Mouse (Mus musculus) heart, embryonic 11.5 days (tissue): ENCODE results near the gene Plekhg3. TPM values are rescaled to one million over a fixed set of nuclear protein-coding genes. Genes with fewer than 3 reads are reported as not detected.

Experiments
- ATAC-seq: fragments of 200-750 bp; cut with Nextera tagmentation; replicated peaks from 2 replicates; pipeline ENCODE4 v1.8.0; 2017; ENCODE audit warnings: moderate library complexity; ENCODE audit not compliant: insufficient number of reproducible peaks, low FRiP score, low TSS enrichment
- H3K27ac ChIP-seq: fragments of 300-500 bp; sonication (generic); 2 replicates; pipeline ENCODE4 v1.5.1; 2014; ENCODE audit warnings: mild to moderate bottlenecking, low read depth, low read length
- H3K27me3 ChIP-seq: fragments of 300-500 bp; sonication (generic); 2 replicates; pipeline ENCODE4 v1.6.1; 2014; ENCODE audit warnings: mild to moderate bottlenecking, low read length, mixed read lengths; ENCODE audit not compliant: control insufficient read depth, insufficient read depth
- H3K36me3 ChIP-seq: fragments of 300-500 bp; sonication (generic); 2 replicates; pipeline ENCODE4 v1.6.1; 2014; ENCODE audit warnings: mild to moderate bottlenecking, low read length, moderate library complexity, mixed read lengths; ENCODE audit not compliant: control insufficient read depth, insufficient read depth
- H3K4me1 ChIP-seq: fragments of 300-500 bp; sonication (generic); 2 replicates; pipeline ENCODE4 v1.6.1; 2014; ENCODE audit warnings: low read length; ENCODE audit not compliant: control insufficient read depth, insufficient read depth
- H3K4me2 ChIP-seq: fragments of 300-500 bp; sonication (generic); 2 replicates; pipeline ENCODE4 v1.6.1; 2014; ENCODE audit warnings: mild to moderate bottlenecking, moderate library complexity
- H3K4me3 ChIP-seq: fragments of 300-500 bp; sonication (generic); 2 replicates; pipeline ENCODE4 v1.5.1; 2014; ENCODE audit warnings: low read depth, low read length
- H3K9ac ChIP-seq: fragments of 300-500 bp; sonication (generic); 2 replicates; pipeline ENCODE4 v1.6.1; 2014; ENCODE audit warnings: mild to moderate bottlenecking, low read depth, low read length, moderate library complexity
- H3K9me3 ChIP-seq: fragments of 300-500 bp; sonication (generic); replicated peaks from 2 replicates; pipeline ENCODE4 v1.6.1; 2016; ENCODE audit warnings: low read length; ENCODE audit not compliant: control insufficient read depth
- WGBS: fragments of 180-500 bp; shearing (Covaris S2); extraction: QIAGEN DNeasy Blood & Tissue Kit; methylation state at CpG from one replicate; pipeline ENCODE4 v1.1.7; 2014; ENCODE audit not compliant: insufficient replicate concordance; 5-methylcytosine and 5-hydroxymethylcytosine counted together
- polyA plus RNA-seq: library from polyadenylated mRNA; unstranded; fragments of >200 nt; fragmentation: Nextera tagmentation; extraction: Ambion mirVana; gene quantifications from 2 replicates; pipeline ENCODE4 v1.2.1, GENCODE M21; 2014

Gene Plekhg3
- polyA plus RNA-seq, 1 experiment from 2014 or later, result 4.4 TPM

- Histone ChIP-seq H3K27me3 (no peaks in the 10 kb centered on the region), H3K4me2 (peak overlapping the region; percentile 42), H3K4me3 (no peak overlapping the region), H3K4me1 (no peaks in the 10 kb centered on the region), H3K9ac (peak overlapping the region; percentile 50), H3K9me3 (no peaks in the 10 kb centered on the region), H3K36me3 (no peaks in the 10 kb centered on the region), H3K27ac (no peak overlapping the region)
- no peak for ATAC-seq
- WGBS, result 29% methylated on average over 12 of the region's 12 CpGs
Observed at GRCm38 (mm10) chr12:76496324-76496723, 34.4 kb upstream of the Plekhg3 start.

GRCm38 (mm10) chr12:76499276-76499675 is 31.4 kb upstream of the Plekhg3 start:
- H3K36me3 ChIP-seq, result no peaks in the 10 kb centered on the region
- no peak overlapping the region for H3K9ac ChIP-seq
- no peak overlapping the region for H3K27ac ChIP-seq
- no peaks in the 10 kb centered on the region for H3K9me3 ChIP-seq
- no peak for ATAC-seq
- H3K4me1 ChIP-seq, result peaks cover 3% of the 10 kb centered on the region; the same call in 1 of the 2 replicates
- H3K4me2 ChIP-seq, result no peak overlapping the region
- no peaks in the 10 kb centered on the region for H3K27me3 ChIP-seq
- WGBS, result 86% methylated on average over 9 of the region's 9 CpGs
- no peak overlapping the region for H3K4me3 ChIP-seq

- Histone ChIP-seq H3K9ac (no peak overlapping the region), H3K4me1 (peaks cover 3% of the 10 kb centered on the region; the same call in 1 of the 2 replicates), H3K9me3 (no peaks in the 10 kb centered on the region), H3K27ac (no peak overlapping the region), H3K4me2 (no peak overlapping the region), H3K36me3 (no peaks in the 10 kb centered on the region), H3K4me3 (no peak overlapping the region), H3K27me3 (no peaks in the 10 kb centered on the region)
- WGBS, result 74% methylated on average over 6 of the region's 6 CpGs
- no peak for ATAC-seq
Observed at GRCm38 (mm10) chr12:76500055-76500454, 30.6 kb upstream of the Plekhg3 start.

DNA sequence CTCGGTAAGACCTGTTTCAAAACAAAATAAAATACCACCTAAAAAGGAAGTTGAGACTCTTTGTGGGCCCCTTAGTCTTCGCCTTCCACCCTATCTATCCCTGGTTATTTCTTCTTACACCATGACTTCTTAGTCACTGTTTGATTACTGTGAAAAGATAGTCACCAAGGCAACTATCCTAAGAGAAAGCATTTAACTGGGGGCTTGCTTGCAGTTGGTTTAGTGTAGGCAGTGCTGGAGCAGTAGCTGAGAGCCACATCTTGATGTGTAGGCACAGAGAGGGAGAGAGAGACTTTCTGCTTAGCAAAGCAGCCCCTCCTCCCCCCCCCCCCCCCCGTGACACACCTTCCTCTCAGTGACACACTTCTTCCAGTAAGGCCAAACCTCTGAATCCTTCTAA is 29.8 kb upstream of the Plekhg3 start:
- no peaks in the 10 kb centered on the region for H3K36me3 ChIP-seq
- H3K4me2 ChIP-seq, result no peak overlapping the region
- no peak overlapping the region for H3K27ac ChIP-seq
- H3K4me1 ChIP-seq, result peaks cover 3% of the 10 kb centered on the region; the same call in 1 of the 2 replicates
- WGBS, result 32% methylated on average over 3 of the region's 3 CpGs
- no peaks in the 10 kb centered on the region for H3K9me3 ChIP-seq
- H3K27me3 ChIP-seq, result no peaks in the 10 kb centered on the region
- no peak overlapping the region for H3K9ac ChIP-seq
- no peak overlapping the region for H3K4me3 ChIP-seq
- ATAC-seq, result no peak

DNA sequence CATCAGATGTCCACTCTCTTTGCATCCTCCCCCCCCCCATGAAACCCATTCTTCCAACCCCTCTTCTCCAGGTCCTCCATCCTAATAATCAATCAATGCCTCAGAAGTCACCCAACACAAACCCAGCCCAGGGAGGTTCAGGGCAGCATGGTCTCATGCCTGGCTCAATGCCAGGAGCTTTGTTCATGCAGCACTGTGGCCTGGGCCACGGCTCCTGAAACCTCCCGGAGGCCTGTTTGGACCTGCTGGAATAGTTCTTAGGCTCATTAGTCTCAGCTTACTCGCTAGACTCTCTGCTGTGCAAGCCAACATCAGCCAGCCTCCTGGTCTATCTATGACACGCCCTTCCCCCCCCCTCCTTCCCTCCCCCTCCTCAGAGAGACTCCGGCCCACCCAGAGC is 27.7 kb upstream of the Plekhg3 start:
- Histone ChIP-seq H3K4me2 (no peak overlapping the region), H3K4me3 (no peak overlapping the region), H3K36me3 (no peaks in the 10 kb centered on the region), H3K9me3 (no peaks in the 10 kb centered on the region), H3K27me3 (no peaks in the 10 kb centered on the region), H3K4me1 (peaks cover 16% of the 10 kb centered on the region), H3K27ac (no peak overlapping the region), H3K9ac (no peak overlapping the region)
- no peak for ATAC-seq
- 61% methylated on average over 5 of the region's 5 CpGs for WGBS

GRCm38 (mm10) chr12:76506522-76506921 is 24.2 kb upstream of the Plekhg3 start:
- 0 out of 2 replicates have a peak, but pooled peaks have one; percentile 48 for ATAC-seq
- Histone ChIP-seq H3K9me3 (no peaks in the 10 kb centered on the region), H3K27me3 (no peaks in the 10 kb centered on the region), H3K27ac (peak overlapping the region; percentile 46), H3K9ac (no peak overlapping the region), H3K4me2 (no peak overlapping the region), H3K4me3 (no peak overlapping the region), H3K36me3 (no peaks in the 10 kb centered on the region), H3K4me1 (peaks cover 16% of the 10 kb centered on the region)
- WGBS, result 35% methylated on average over 2 of the region's 2 CpGs

DNA sequence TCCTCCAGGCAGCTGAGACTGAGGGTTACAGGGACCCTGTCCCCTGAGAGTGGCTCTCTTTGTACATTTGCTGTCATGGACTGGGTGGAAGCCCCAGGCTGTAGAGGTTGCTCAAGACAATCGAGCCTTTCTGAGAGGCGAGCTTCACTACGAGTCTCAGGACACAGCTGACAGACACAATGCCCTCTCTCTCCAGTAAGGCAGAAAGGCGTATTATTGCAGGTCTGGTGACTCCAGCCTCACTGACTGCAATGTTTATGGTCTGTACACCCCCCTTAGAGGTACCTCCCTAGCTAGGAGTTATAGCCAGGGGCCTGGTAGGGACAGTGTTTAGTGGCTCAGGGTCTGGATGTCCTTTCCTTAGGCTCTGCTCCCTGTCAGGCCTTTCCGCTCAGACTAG is 22.9 kb upstream of the Plekhg3 start:
- Histone ChIP-seq H3K4me3 (no peak overlapping the region), H3K36me3 (no peaks in the 10 kb centered on the region), H3K27me3 (no peaks in the 10 kb centered on the region), H3K4me2 (no peak overlapping the region), H3K27ac (no peak overlapping the region), H3K9me3 (no peaks in the 10 kb centered on the region), H3K4me1 (peaks cover 16% of the 10 kb centered on the region), H3K9ac (no peak overlapping the region)
- 69% methylated on average over 5 of the region's 5 CpGs for WGBS
- no peak for ATAC-seq

GRCm38 (mm10) chr12:76508909-76509440 is 21.7 kb upstream of the Plekhg3 start:
- no peak overlapping the region for H3K27ac ChIP-seq
- no peak overlapping the region for H3K9ac ChIP-seq
- H3K27me3 ChIP-seq, result no peaks in the 10 kb centered on the region
- 86% methylated on average over 7 of the region's 7 CpGs for whole genome bisulfite sequencing
- no peak overlapping the region for H3K4me2 ChIP-seq
- H3K9me3 ChIP-seq, result no peaks in the 10 kb centered on the region
- ATAC-seq, result no peak
- H3K4me3 ChIP-seq, result no peak overlapping the region
- no peaks in the 10 kb centered on the region for H3K36me3 ChIP-seq
- H3K4me1 ChIP-seq, result peaks cover 13% of the 10 kb centered on the region

GRCm38 (mm10) chr12:76512731-76513130 is 18.0 kb upstream of the Plekhg3 start:
- 53% methylated on average over 1 of the region's 1 CpGs for WGBS
- Histone ChIP-seq H3K36me3 (no peaks in the 10 kb centered on the region), H3K27me3 (no peaks in the 10 kb centered on the region), H3K9me3 (no peaks in the 10 kb centered on the region), H3K4me3 (no peak overlapping the region), H3K9ac (no peak overlapping the region), H3K27ac (no peak overlapping the region), H3K4me2 (no peak overlapping the region), H3K4me1 (peaks cover 6% of the 10 kb centered on the region)
- no peak for ATAC-seq
